Mouse (Mus musculus) G1E-ER4 (cell line): ENCODE measurements around the gene Phrf1. TPM values are rescaled to one million over a fixed set of nuclear protein-coding genes. Genes with fewer than 3 reads are reported as not detected.

ENCODE experiments used
- GATA1 ChIP-seq: IDR thresholded peaks from one replicate; pipeline ENCODE4 v1.8.0; 2012; ENCODE audit warnings: low read length, inconsistent platforms
- polyA plus RNA-seq: library from polyadenylated mRNA; stranded (reverse); fragments of >175 nt; gene quantifications from 2 replicates; pipeline ENCODE4 v1.2.3, GENCODE M21; 2012

Phrf1 gene
- polyA plus RNA-seq, 1 experiment, result 132 TPM

- no peak for TF ChIP-seq GATA1
Observed at GRCm38 (mm10) chr7:141293852-141294471, 65.4 kb downstream of the Phrf1 start.

GRCm38 (mm10) chr7:141294479-141294878, 65.9 kb downstream of the Phrf1 start:
- no peak for TF ChIP-seq GATA1

- TF ChIP-seq GATA1, result no peak
Observed at GRCm38 (mm10) chr7:141297926-141298650, 69.5 kb downstream of the Phrf1 start.

GRCm38 (mm10) chr7:141299175-141299574, 70.6 kb downstream of the Phrf1 start:
- TF ChIP-seq GATA1, result no peak

- TF ChIP-seq GATA1, result no peak
Observed at GRCm38 (mm10) chr7:141301386-141301785, 72.8 kb downstream of the Phrf1 start.

GRCm38 (mm10) chr7:141302702-141303268, 74.2 kb downstream of the Phrf1 start:
- no peak for TF ChIP-seq GATA1

GRCm38 (mm10) chr7:141304537-141304936, 76.0 kb downstream of the Phrf1 start:
- TF ChIP-seq GATA1, result no peak

Other genes starting within 250 kb of the Phrf1 start
- gene Ifitm3, start 218.0 kb upstream of the Phrf1 start, polyA plus RNA-seq, result not detected in 2 replicates
- gene Ifitm6, start 210.9 kb upstream of the Phrf1 start, polyA plus RNA-seq, result not detected in 2 replicates
- not detected in 2 replicates for gene Gm17387, start 199.7 kb upstream of the Phrf1 start, polyA plus RNA-seq
- gene B4galnt4, start 167.7 kb upstream of the Phrf1 start, polyA plus RNA-seq, result not detected in 2 replicates
- gene Pkp3, start 150.6 kb upstream of the Phrf1 start, polyA plus RNA-seq, result 0.05 TPM in 1 of 2 replicates, not detected in the other
- 7.2 and 9.5 TPM in 2 replicates for gene Sigirr, start 128.2 kb upstream of the Phrf1 start, polyA plus RNA-seq
- not detected in 2 replicates for gene Ano9, start 111.0 kb upstream of the Phrf1 start, polyA plus RNA-seq
- 49.9 and 62.6 TPM in 2 replicates for gene Ptdss2, start 106.4 kb upstream of the Phrf1 start, polyA plus RNA-seq
- gene Rnh1, start 55.9 kb upstream of the Phrf1 start, polyA plus RNA-seq, result 1.5 and 14.6 TPM in 2 replicates
- gene Hras, start 34.8 kb upstream of the Phrf1 start, polyA plus RNA-seq, result 46.6 and 52.7 TPM in 2 replicates
- 2.4 and 3.1 TPM in 2 replicates for gene Lrrc56, start 34.6 kb upstream of the Phrf1 start, polyA plus RNA-seq
- 0.08 and 0.10 TPM in 2 replicates for gene Lmntd2, start 14.7 kb upstream of the Phrf1 start, polyA plus RNA-seq
- gene Rassf7, start 12.9 kb upstream of the Phrf1 start, polyA plus RNA-seq, result 12.7 and 20.3 TPM in 2 replicates
- 24.4 and 30.7 TPM in 2 replicates for gene Irf7, start 37.7 kb downstream of the Phrf1 start, polyA plus RNA-seq
- not detected in 2 replicates for gene Cdhr5, start 48.0 kb downstream of the Phrf1 start, polyA plus RNA-seq
- not detected in 2 replicates for gene Sct, start 50.3 kb downstream of the Phrf1 start, polyA plus RNA-seq
- gene Drd4, start 63.2 kb downstream of the Phrf1 start, polyA plus RNA-seq, result 0.03 TPM in 1 of 2 replicates, not detected in the other
- 72.4 and 106 TPM in 2 replicates for gene Deaf1, start 98.9 kb downstream of the Phrf1 start, polyA plus RNA-seq
- 8.7 and 9.3 TPM in 2 replicates for gene Tmem80, start 99.0 kb downstream of the Phrf1 start, polyA plus RNA-seq
- not detected in 2 replicates for gene Eps8l2, start 110.1 kb downstream of the Phrf1 start, polyA plus RNA-seq
- 96.8 and 412 TPM in 2 replicates for gene Taldo1, start 163.4 kb downstream of the Phrf1 start, polyA plus RNA-seq
- gene Gatd1, start 185.4 kb downstream of the Phrf1 start, polyA plus RNA-seq, result 16.2 and 16.7 TPM in 2 replicates
- gene Cend1, start 200.7 kb downstream of the Phrf1 start, polyA plus RNA-seq, result not detected in 2 replicates
- 66.0 and 68.6 TPM in 2 replicates for gene Slc25a22, start 209.1 kb downstream of the Phrf1 start, polyA plus RNA-seq
- 39.0 and 55.7 TPM in 2 replicates for gene Pidd1, start 215.2 kb downstream of the Phrf1 start, polyA plus RNA-seq
- gene Rplp2, start 218.6 kb downstream of the Phrf1 start, polyA plus RNA-seq, result 3,328 and 6,963 TPM in 2 replicates
- gene Pnpla2, start 226.4 kb downstream of the Phrf1 start, polyA plus RNA-seq, result 61.7 and 77.3 TPM in 2 replicates
- 0.09 TPM in 1 of 2 replicates, not detected in the other for gene Cracr2b, start 232.3 kb downstream of the Phrf1 start, polyA plus RNA-seq
- 15.2 and 30.8 TPM in 2 replicates for gene Cd151, start 238.6 kb downstream of the Phrf1 start, polyA plus RNA-seq
- 88.8 and 114 TPM in 2 replicates for gene Polr2l, start 246.3 kb downstream of the Phrf1 start, polyA plus RNA-seq
- 26.6 and 26.7 TPM in 2 replicates for gene Tspan4, start 246.5 kb downstream of the Phrf1 start, polyA plus RNA-seq